Mouse (Mus musculus): ENCODE measurements at regions not wholly inside any gene's neighbourhood (a gene's known extent, or its start where the extent isn't known, plus 50 kb on each side); places are given as distances from the start of the nearest gene placed in this dataset.

DNA sequence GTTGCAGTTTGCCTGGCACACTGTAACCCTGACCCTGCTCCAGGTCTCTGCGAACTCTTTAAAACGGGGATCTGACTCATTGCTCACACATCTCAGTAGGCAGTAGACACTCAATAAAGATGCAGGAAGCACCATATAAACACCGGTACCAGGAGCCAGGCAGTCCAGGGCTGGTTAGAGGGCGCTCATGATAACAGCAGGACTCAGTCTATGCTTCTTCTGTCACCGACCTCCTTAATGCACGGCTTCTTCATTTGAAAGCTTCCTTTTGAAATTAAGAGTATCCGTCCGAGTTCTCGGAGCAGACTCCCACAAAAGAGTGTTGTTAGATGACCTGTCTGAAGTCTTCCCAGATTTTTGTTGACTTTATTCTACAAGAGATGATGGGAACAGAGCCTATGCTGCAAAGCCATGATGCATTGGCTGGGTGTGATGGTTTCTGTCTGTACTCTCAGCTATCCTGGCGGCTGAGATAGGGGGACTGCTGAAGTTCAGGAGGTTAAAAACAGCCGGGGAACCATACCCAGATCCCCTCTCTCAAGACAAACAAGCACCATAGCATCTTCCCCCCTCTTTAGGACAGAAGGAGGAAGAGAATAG, 62.5 kb upstream of the E2f3 start:
- TF ChIP-seq CTCF (IDR thresholded peaks at IDR 0.05; ENCODE audit: low read depth, low read length) (no peak), POLR2A (IDR thresholded peaks at IDR 0.05; ENCODE audit: borderline replicate concordance, low read depth, low read length) (no peak)
